Mouse (Mus musculus): ENCODE data around the gene Unc13d. TPM values are rescaled to one million over a fixed set of nuclear protein-coding genes. Genes with fewer than 3 reads are reported as not detected.
A peak's percentile ranks its signal among the peaks of the same experiment; 100 is the strongest.

Gene Unc13d
- polyA plus RNA-seq, 1 experiment from 2014 or later: 2.3 TPM

- ATAC-seq (ENCODE audit: low FRiP score, low TSS enrichment) (no peak), DNase-seq (ENCODE audit: low spot score) (no peak)
These were observed 25.8 kb upstream of the Unc13d start for GRCm38 (mm10) chr11:116103572-116103971.

GRCm38 (mm10) chr11:116102472-116102871, 24.7 kb upstream of the Unc13d start:
- Histone ChIP-seq H3K4me2 (replicated peaks; ENCODE audit: low read depth) (peak overlapping the region; percentile 32; the same call in 1 of the 2 replicates), H3K4me1 (replicated peaks; ENCODE audit: control insufficient read depth, insufficient read depth) (peaks cover 51% of the 10 kb centered on the region), H3K27me3 (ENCODE audit: control insufficient read depth, insufficient read depth, low read length) (no peaks in the 10 kb centered on the region), H3K9me3 (ENCODE audit: control insufficient read depth, low read length) (no peaks in the 10 kb centered on the region), H3K9ac (ENCODE audit: low read length) (peak overlapping the region; percentile 59; the same call in 1 of the 2 replicates), H3K4me3 (ENCODE audit: low read depth, low read length) (no peak overlapping the region), H3K27ac (replicated peaks) (peak overlapping the region; percentile 95), H3K36me3 (ENCODE audit: control insufficient read depth, insufficient read depth, low read length) (0 out of 2 replicates have a peak, but pooled peaks cover 2% of the 10 kb centered on the region)
- whole genome bisulfite sequencing: 34% methylated on average over 3 of the region's 4 CpGs
- DNase-seq (ENCODE audit: low spot score) (no peak), ATAC-seq (ENCODE audit: low FRiP score, low TSS enrichment) (no peak)
- TF ChIP-seq CTCF (IDR thresholded peaks at IDR 0.05; ENCODE audit: low read depth): no peak
- TF ChIP-seq EP300 (optimal IDR thresholded peaks at IDR 0.05): no peak

More at GRCm38 (mm10) chr11:116103572-116103971, 25.8 kb upstream of the Unc13d start:
- Histone ChIP-seq H3K27me3 (ENCODE audit: control insufficient read depth, insufficient read depth, low read length) (no peaks in the 10 kb centered on the region), H3K4me1 (replicated peaks; ENCODE audit: control insufficient read depth, insufficient read depth) (peaks cover 57% of the 10 kb centered on the region), H3K27ac (replicated peaks) (peak overlapping the region; percentile 79), H3K4me2 (replicated peaks; ENCODE audit: low read depth) (0 out of 2 replicates have a peak overlapping the region, but pooled peaks have one; percentile 11), H3K4me3 (ENCODE audit: low read depth, low read length) (no peak overlapping the region), H3K9ac (ENCODE audit: low read length) (no peak overlapping the region), H3K9me3 (ENCODE audit: control insufficient read depth, low read length) (no peaks in the 10 kb centered on the region), H3K36me3 (ENCODE audit: control insufficient read depth, insufficient read depth, low read length) (0 out of 2 replicates have a peak, but pooled peaks cover 2% of the 10 kb centered on the region)
- no peak for TF ChIP-seq CTCF (IDR thresholded peaks at IDR 0.05; ENCODE audit: low read depth)
- no peak for TF ChIP-seq EP300 (optimal IDR thresholded peaks at IDR 0.05)
- 38% methylated on average over 10 of the region's 12 CpGs for WGBS

GRCm38 (mm10) chr11:116101931-116102381, 24.2 kb upstream of the Unc13d start:
- H3K4me2 ChIP-seq (replicated peaks; ENCODE audit: low read depth): peak overlapping the region; percentile 32
- H3K4me3 ChIP-seq (ENCODE audit: low read depth, low read length): no peak overlapping the region
- ATAC-seq (ENCODE audit: low FRiP score, low TSS enrichment) (no peak), DNase-seq (ENCODE audit: low spot score) (peak; percentile 63)
- H3K27ac ChIP-seq (replicated peaks): peak overlapping the region; percentile 95
- H3K9ac ChIP-seq (ENCODE audit: low read length): peak overlapping the region; percentile 59
- H3K27me3 ChIP-seq (ENCODE audit: control insufficient read depth, insufficient read depth, low read length): no peaks in the 10 kb centered on the region
- peak; percentile 18; the same call in 1 of the 2 replicates for TF ChIP-seq CTCF (IDR thresholded peaks at IDR 0.05; ENCODE audit: low read depth)
- no peak for TF ChIP-seq EP300 (optimal IDR thresholded peaks at IDR 0.05)
- H3K36me3 ChIP-seq (ENCODE audit: control insufficient read depth, insufficient read depth, low read length): 0 out of 2 replicates have a peak, but pooled peaks cover 2% of the 10 kb centered on the region
- no peaks in the 10 kb centered on the region for H3K9me3 ChIP-seq (ENCODE audit: control insufficient read depth, low read length)
- peaks cover 46% of the 10 kb centered on the region for H3K4me1 ChIP-seq (replicated peaks; ENCODE audit: control insufficient read depth, insufficient read depth)
- 5% methylated on average over 11 of the region's 11 CpGs for WGBS

- Histone ChIP-seq H3K4me3 (ENCODE audit: low read depth, low read length) (no peak overlapping the region), H3K9me3 (ENCODE audit: control insufficient read depth, low read length) (no peaks in the 10 kb centered on the region), H3K27me3 (ENCODE audit: control insufficient read depth, insufficient read depth, low read length) (no peaks in the 10 kb centered on the region), H3K4me2 (replicated peaks; ENCODE audit: low read depth) (no peak overlapping the region), H3K4me1 (replicated peaks; ENCODE audit: control insufficient read depth, insufficient read depth) (peaks cover 39% of the 10 kb centered on the region), H3K27ac (replicated peaks) (peak overlapping the region; percentile 95), H3K9ac (ENCODE audit: low read length) (no peak overlapping the region), H3K36me3 (ENCODE audit: control insufficient read depth, insufficient read depth, low read length) (no peaks in the 10 kb centered on the region)
- DNase-seq (ENCODE audit: low spot score): no peak
- 55% methylated on average over 7 of the region's 7 CpGs for WGBS
- TF ChIP-seq EP300 (optimal IDR thresholded peaks at IDR 0.05): no peak
- TF ChIP-seq CTCF (IDR thresholded peaks at IDR 0.05; ENCODE audit: low read depth): no peak
- ATAC-seq (ENCODE audit: low FRiP score, low TSS enrichment): no peak
These were observed 23.1 kb upstream of the Unc13d start for GRCm38 (mm10) chr11:116100839-116101238.

- ATAC-seq (ENCODE audit: low FRiP score, low TSS enrichment): peak; percentile 71
- Histone ChIP-seq H3K9me3 (ENCODE audit: control insufficient read depth, low read length) (no peaks in the 10 kb centered on the region), H3K4me2 (replicated peaks; ENCODE audit: low read depth) (no peak overlapping the region), H3K27me3 (ENCODE audit: control insufficient read depth, insufficient read depth, low read length) (no peaks in the 10 kb centered on the region), H3K4me1 (replicated peaks; ENCODE audit: control insufficient read depth, insufficient read depth) (peaks cover 39% of the 10 kb centered on the region), H3K36me3 (ENCODE audit: control insufficient read depth, insufficient read depth, low read length) (no peaks in the 10 kb centered on the region), H3K9ac (ENCODE audit: low read length) (no peak overlapping the region), H3K4me3 (ENCODE audit: low read depth, low read length) (no peak overlapping the region), H3K27ac (replicated peaks) (peak overlapping the region; percentile 95)
- no peak for TF ChIP-seq CTCF (IDR thresholded peaks at IDR 0.05; ENCODE audit: low read depth)
- no peak for TF ChIP-seq EP300 (optimal IDR thresholded peaks at IDR 0.05)
- peak; percentile 83 for DNase-seq (ENCODE audit: low spot score)
- WGBS: 20% methylated on average over 6 of the region's 6 CpGs
These were observed 22.6 kb upstream of the Unc13d start for GRCm38 (mm10) chr11:116100385-116100784.

GRCm38 (mm10) chr11:116099462-116099861, 21.7 kb upstream of the Unc13d start:
- Histone ChIP-seq H3K27ac (replicated peaks) (peak overlapping the region; percentile 95), H3K4me1 (replicated peaks; ENCODE audit: control insufficient read depth, insufficient read depth) (peaks cover 39% of the 10 kb centered on the region), H3K9ac (ENCODE audit: low read length) (0 out of 2 replicates have a peak overlapping the region, but pooled peaks have one; percentile 13), H3K4me3 (ENCODE audit: low read depth, low read length) (no peak overlapping the region), H3K4me2 (replicated peaks; ENCODE audit: low read depth) (no peak overlapping the region), H3K36me3 (ENCODE audit: control insufficient read depth, insufficient read depth, low read length) (no peaks in the 10 kb centered on the region), H3K27me3 (ENCODE audit: control insufficient read depth, insufficient read depth, low read length) (no peaks in the 10 kb centered on the region), H3K9me3 (ENCODE audit: control insufficient read depth, low read length) (no peaks in the 10 kb centered on the region)
- no peak for ATAC-seq (ENCODE audit: low FRiP score, low TSS enrichment)
- TF ChIP-seq CTCF (IDR thresholded peaks at IDR 0.05; ENCODE audit: low read depth) (no peak), EP300 (optimal IDR thresholded peaks at IDR 0.05) (no peak)
- WGBS: 81% methylated on average over 6 of the region's 6 CpGs
- DNase-seq (ENCODE audit: low spot score): no peak

Measured in stomach, postnatal 0 days (tissue).